Comparison of ENCODE assay signal across 21 mouse cellular contexts in the genomic region with DNA sequence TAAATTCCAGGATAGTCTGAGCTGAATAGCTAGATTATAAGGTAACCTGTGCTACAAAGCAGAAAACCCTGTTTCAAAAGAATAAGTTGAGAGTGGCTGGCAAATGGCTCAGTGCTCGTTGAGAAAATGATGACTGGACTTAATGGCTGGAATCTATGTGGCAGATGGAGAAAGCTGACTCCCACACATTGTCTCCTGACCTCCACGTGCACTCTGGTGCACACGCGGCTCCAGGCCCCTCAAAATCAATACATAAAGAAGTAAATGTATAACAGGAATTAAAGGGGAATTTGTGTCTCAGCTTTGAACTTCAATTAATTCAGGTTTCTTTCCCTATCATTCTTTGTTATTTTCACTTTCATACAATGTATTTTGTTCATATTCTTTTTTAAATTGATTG.
"Had no signal": no experiment of that assay in that cellular context is flagged by ENCODE, and none has a peak within 500 bp of the region (broad histone marks: within the 10 kb centered on the region; RNA-seq: fewer than 3 reads in every experiment).

No protein-coding gene starts in this region.

- H3K4me1 ChIP-seq: kidney, embryonic 15.5 days; limb, embryonic 10.5 days; liver, embryonic 12.5 days; liver, embryonic 15.5 days; lung, embryonic 15.5 days; megakaryocyte, embryonic 14.5 days; neural tube, embryonic 13.5 days had no signal

- DNase-seq: kidney, adult 11 months; kidney, adult 8-10 months; kidney, postnatal 25 days; layer of hippocampus, adult 9-11 months; liver; lung, adult 18-20 months; lung, postnatal 10 days; lung, postnatal 36 days; midbrain, embryonic 14.5 days; thymus, adult 18-20 months; thymus, postnatal 36 days had no signal

- H3K27ac ChIP-seq: kidney, embryonic 15.5 days; layer of hippocampus, adult 2 months; limb, embryonic 10.5 days; limb, embryonic 13.5 days; liver, embryonic 12.5 days; liver, embryonic 15.5 days; lung, embryonic 15.5 days; neural tube, embryonic 13.5 days had no signal

- H3K4me3 ChIP-seq: kidney, embryonic 15.5 days; layer of hippocampus, adult 2 months; limb, embryonic 10.5 days; limb, embryonic 13.5 days; liver, embryonic 12.5 days; liver, embryonic 15.5 days; lung, embryonic 15.5 days; megakaryocyte, embryonic 14.5 days; neural tube, embryonic 13.5 days had no signal

- H3K36me3 ChIP-seq: kidney, embryonic 15.5 days; limb, embryonic 10.5 days; limb, embryonic 13.5 days; liver, embryonic 12.5 days; liver, embryonic 15.5 days; lung, embryonic 15.5 days; neural tube, embryonic 13.5 days had no signal

- H3K27me3 ChIP-seq: kidney, embryonic 15.5 days; limb, embryonic 13.5 days; liver, embryonic 12.5 days; liver, embryonic 15.5 days; lung, embryonic 15.5 days; neural tube, embryonic 13.5 days had no signal

- H3K9ac ChIP-seq: kidney, embryonic 15.5 days; limb, embryonic 13.5 days; liver, embryonic 12.5 days; liver, embryonic 15.5 days; lung, embryonic 15.5 days; neural tube, embryonic 13.5 days had no signal

- H3K9me3 ChIP-seq: kidney, embryonic 15.5 days; limb, embryonic 10.5 days; limb, embryonic 13.5 days; liver, embryonic 12.5 days; liver, embryonic 15.5 days; lung, embryonic 15.5 days; neural tube, embryonic 13.5 days had no signal

- ATAC-seq: liver, embryonic 12.5 days had no signal

- H3K4me2 ChIP-seq: kidney, embryonic 15.5 days; limb, embryonic 13.5 days; liver, embryonic 12.5 days; liver, embryonic 15.5 days; lung, embryonic 15.5 days; midbrain, embryonic 11.5 days; neural tube, embryonic 13.5 days had no signal
